Mouse (Mus musculus) testis, postnatal 10 days (tissue): ENCODE results near the gene Vmn2r61.

ENCODE experiments used
- DNase-seq: peaks from one replicate; pipeline ENCODE4 v3.0.0; 2021; ENCODE audit warnings: low spot score

Gene Vmn2r61

DNA sequence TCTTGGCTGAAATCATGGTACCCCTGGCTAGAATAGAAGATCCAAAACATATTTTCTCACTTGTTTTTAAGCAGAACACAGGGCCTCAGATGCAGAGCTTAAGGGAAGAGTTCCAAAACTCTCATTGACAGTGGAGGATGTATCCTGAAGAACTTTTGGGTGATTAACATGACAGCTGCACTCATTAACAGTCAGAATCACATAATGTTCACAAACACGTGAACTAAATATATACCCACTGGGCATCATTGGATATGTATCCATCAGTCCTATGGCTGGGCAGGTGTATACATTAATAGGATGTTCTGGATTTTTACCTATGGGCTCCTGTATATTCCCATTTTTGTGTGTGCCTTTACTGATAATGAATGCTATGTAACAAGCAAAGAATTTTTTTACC lies at the start of gene Vmn2r61:
Vmn2r61 (plus strand) TSS at position 301 of the 400 bp plus-strand sequence.
- DNase-seq: no peak
